Mouse (Mus musculus) hindbrain, embryonic 11.5 days (tissue): ENCODE data around the gene Nim1k. TPM values are rescaled to one million over a fixed set of nuclear protein-coding genes. Genes with fewer than 3 reads are reported as not detected.
A peak's percentile ranks its signal among the peaks of the same experiment; 100 is the strongest.

Source experiments
- ATAC-seq: fragments of 200-750 bp; cut with Nextera tagmentation; 2 replicates; pipeline ENCODE4 v1.8.0; 2017; ENCODE audit warnings: mild to moderate bottlenecking, moderate TSS enrichment, moderate library complexity; ENCODE audit not compliant: low FRiP score
- DNase-seq: peaks from one replicate; pipeline ENCODE4 v3.0.0-alpha.2; 2015; ENCODE audit warnings: low spot score
- H3K27ac ChIP-seq: fragments of 300-500 bp; sonication (generic); 2 replicates; pipeline ENCODE4 v1.5.1; 2014; ENCODE audit warnings: mild to moderate bottlenecking, low read depth, low read length
- H3K27me3 ChIP-seq: fragments of 300-500 bp; sonication (generic); 2 replicates; pipeline ENCODE4 v1.6.1; 2014; ENCODE audit warnings: mild to moderate bottlenecking, low read length, moderate library complexity, mixed read lengths; ENCODE audit not compliant: control insufficient read depth, insufficient read depth
- H3K36me3 ChIP-seq: fragments of 300-500 bp; sonication (generic); 2 replicates; pipeline ENCODE4 v1.6.1; 2014; ENCODE audit warnings: mild to moderate bottlenecking, low read length, moderate library complexity, mixed read lengths; ENCODE audit not compliant: control insufficient read depth, insufficient read depth
- H3K4me1 ChIP-seq: fragments of 300-500 bp; sonication (generic); replicated peaks from 2 replicates; pipeline ENCODE4 v1.6.1; 2014; ENCODE audit warnings: low read length, mixed read lengths; ENCODE audit not compliant: control insufficient read depth, insufficient read depth
- H3K4me2 ChIP-seq: fragments of 300-500 bp; sonication (generic); replicated peaks from 2 replicates; pipeline ENCODE4 v1.6.1; 2014; ENCODE audit warnings: mild to moderate bottlenecking, low read depth, low read length
- H3K4me3 ChIP-seq: fragments of 300-500 bp; sonication (generic); 2 replicates; pipeline ENCODE4 v1.5.1; 2014; ENCODE audit warnings: low read depth, low read length
- H3K9ac ChIP-seq: fragments of 300-500 bp; sonication (generic); 2 replicates; pipeline ENCODE4 v1.6.1; 2014; ENCODE audit warnings: low read depth, low read length
- H3K9me3 ChIP-seq: fragments of 300-500 bp; sonication (generic); 2 replicates; pipeline ENCODE4 v1.6.1; 2016; ENCODE audit warnings: low read length; ENCODE audit not compliant: control insufficient read depth
- WGBS: fragments of 180-500 bp; shearing (Covaris S2); extraction: QIAGEN DNeasy Blood & Tissue Kit; methylation state at CpG from one replicate; pipeline ENCODE4 v1.1.7; 2014; 5-methylcytosine and 5-hydroxymethylcytosine counted together
- polyA plus RNA-seq: library from polyadenylated mRNA; unstranded; fragments of >200 nt; fragmentation: Nextera tagmentation; extraction: Ambion mirVana; gene quantifications from 2 replicates; pipeline ENCODE4 v1.2.1, GENCODE M21; 2014

The Nim1k gene
- polyA plus RNA-seq, result 1.0 and 2.1 TPM in 2 replicates

DNA sequence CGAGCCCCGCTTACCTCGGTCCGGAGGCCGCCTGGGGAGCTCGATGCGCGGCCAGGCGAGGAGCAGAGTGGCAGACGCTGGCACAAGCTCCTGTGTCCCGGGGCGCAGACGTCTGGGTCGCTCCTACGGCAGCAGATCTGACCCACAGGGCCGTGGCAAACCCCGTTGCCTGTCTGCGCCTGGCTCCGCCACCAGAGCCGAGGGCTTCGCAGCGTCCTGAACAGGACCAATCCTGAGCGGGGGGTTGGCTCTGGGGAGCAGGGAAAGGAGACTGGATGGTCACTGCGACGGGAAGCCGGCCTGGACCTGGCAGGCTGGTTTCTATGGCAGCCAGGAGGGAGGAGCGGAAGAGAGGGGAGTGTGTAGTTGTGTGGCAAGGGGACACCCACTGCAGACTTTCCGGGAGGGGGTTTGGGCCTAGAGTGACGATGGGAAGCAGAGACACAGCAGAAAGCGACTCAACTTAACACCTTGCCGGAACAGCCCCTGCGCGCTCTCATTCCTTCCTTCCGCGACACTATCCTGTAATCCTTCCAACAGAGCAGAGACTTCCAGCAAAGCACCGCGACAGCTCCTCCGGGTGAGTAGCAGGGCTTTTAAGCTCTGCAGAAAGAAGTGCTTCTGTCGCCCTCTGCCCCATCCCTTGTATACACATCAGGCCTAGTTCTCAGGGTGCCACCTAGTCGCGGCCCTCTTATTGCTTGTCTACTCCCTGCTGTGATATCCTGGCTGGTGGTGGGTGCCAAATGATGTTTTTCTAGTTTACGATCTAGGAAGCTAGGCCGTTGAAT lies at the start of gene Nim1k:
Gene Nim1k (minus strand): TSS at position 202 of the 791 bp plus-strand sequence.
- DNase-seq (peak; percentile 81), ATAC-seq (peak; percentile 93)
- no peaks in the 10 kb centered on the region; the same call in 1 of the 2 replicates for H3K4me1 ChIP-seq
- H3K9ac ChIP-seq, result peak within 1 kb of the TSS; percentile 73
- no peaks in the 10 kb centered on the region for H3K27me3 ChIP-seq
- 2% methylated on average over 43 of the region's 43 CpGs for WGBS
- H3K36me3 ChIP-seq, result no peaks in the 10 kb centered on the region
- H3K27ac ChIP-seq, result 0 out of 2 replicates have a peak within 1 kb of the TSS, but pooled peaks have one; percentile 47
- no peaks in the 10 kb centered on the region for H3K9me3 ChIP-seq
- H3K4me3 ChIP-seq, result peak within 1 kb of the TSS; percentile 61
- peak within 1 kb of the TSS; percentile 95 for H3K4me2 ChIP-seq

DNA sequence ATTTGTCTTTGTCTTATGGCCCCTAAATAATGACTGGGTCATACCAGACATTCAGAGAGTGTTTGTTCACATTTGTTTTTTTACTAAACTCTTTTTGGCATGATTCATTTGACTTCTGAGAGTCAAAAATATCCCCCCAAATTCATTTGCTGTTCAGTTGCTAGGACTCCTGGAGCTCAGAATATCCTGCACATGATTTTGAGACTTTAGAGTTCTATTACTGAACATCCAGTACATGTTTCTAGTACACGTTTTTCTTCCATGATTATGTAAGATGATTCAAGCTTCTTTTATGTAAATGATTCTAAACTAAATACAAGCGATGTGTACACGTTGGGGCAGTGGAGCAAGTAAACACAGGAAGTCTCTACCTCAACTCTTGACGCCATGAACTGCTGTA lies 42.0 kb upstream of the Nim1k start:
- DNase-seq (no peak), ATAC-seq (no peak)
- Histone ChIP-seq H3K4me3 (no peak overlapping the region), H3K9ac (no peak overlapping the region), H3K4me1 (no peaks in the 10 kb centered on the region), H3K27ac (no peak overlapping the region), H3K4me2 (no peak overlapping the region), H3K36me3 (no peaks in the 10 kb centered on the region), H3K27me3 (no peaks in the 10 kb centered on the region), H3K9me3 (no peaks in the 10 kb centered on the region)
- 69% methylated on average over 4 of the region's 4 CpGs for WGBS

DNA sequence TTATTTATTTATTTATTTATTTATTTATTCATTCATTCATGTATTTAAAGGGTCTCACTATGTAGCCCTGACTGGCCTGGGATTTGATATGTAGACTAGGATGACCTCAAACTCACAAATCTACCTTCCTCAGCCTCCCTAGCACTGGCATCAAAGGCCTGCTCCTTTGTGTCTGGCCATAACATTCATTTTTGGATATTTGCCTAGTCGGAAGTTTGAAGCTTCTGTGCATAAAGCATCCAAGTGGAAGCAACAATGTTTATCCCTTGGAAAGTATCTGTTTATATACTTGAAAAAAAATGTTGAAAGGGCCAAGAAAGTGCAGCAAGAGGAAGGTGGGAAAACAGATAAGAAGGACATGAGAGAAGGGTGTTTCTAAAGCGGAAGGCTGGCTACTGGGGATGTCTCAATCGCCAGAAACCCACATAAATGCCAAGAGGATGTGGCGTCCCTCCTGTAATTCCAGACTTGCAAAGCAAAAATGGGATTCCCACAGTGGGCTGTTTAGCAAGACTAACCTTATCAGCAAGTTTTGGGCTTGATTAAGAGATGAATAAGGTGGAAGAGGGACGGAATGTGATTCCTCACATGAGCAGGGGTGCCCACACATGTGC lies 37.2 kb upstream of the Nim1k start:
- Histone ChIP-seq H3K9me3 (no peaks in the 10 kb centered on the region), H3K4me2 (no peak overlapping the region), H3K27me3 (no peaks in the 10 kb centered on the region), H3K27ac (no peak overlapping the region), H3K4me3 (no peak overlapping the region), H3K4me1 (peaks cover 3% of the 10 kb centered on the region; the same call in 1 of the 2 replicates), H3K36me3 (no peaks in the 10 kb centered on the region), H3K9ac (no peak overlapping the region)
- 88% methylated on average over 5 of the region's 5 CpGs for WGBS
- ATAC-seq (no peak), DNase-seq (no peak)

DNA sequence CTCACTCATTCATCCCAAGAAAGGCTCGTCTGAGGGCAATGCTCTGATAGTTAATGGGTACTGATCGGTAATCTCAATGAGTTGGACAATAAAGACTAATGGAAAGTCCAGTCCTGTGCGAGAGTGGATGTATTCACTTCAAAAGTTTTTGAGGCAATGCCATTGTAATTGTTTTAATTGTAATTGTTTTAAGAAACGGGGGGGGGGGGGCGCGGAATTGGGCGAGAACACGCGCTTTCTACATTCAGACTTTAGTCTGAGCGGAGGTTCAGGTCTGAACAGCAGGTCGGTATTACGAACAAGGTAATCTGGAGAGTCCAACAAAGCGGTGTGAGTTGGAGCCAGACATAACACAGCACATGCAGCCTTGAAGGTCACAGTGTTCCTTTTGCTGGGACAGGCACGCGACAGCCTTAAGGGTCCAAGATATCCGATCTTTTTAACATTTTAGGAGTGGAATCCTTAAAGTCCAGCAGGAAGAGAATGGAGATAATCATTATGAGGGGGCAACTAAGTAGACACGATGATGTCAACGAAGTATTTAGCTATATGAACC lies 36.0 kb upstream of the Nim1k start:
- 5% methylated on average over 18 of the region's 18 CpGs for WGBS
- Histone ChIP-seq H3K4me1 (peaks cover 3% of the 10 kb centered on the region; the same call in 1 of the 2 replicates), H3K9ac (peak overlapping the region; percentile 89), H3K4me3 (peak overlapping the region; percentile 84), H3K27me3 (no peaks in the 10 kb centered on the region), H3K27ac (peak overlapping the region; percentile 93), H3K9me3 (no peaks in the 10 kb centered on the region), H3K4me2 (peak overlapping the region; percentile 71), H3K36me3 (0 out of 2 replicates have a peak, but pooled peaks cover 3% of the 10 kb centered on the region)
- DNase-seq, result peak; percentile 38
- no peak for ATAC-seq

DNA sequence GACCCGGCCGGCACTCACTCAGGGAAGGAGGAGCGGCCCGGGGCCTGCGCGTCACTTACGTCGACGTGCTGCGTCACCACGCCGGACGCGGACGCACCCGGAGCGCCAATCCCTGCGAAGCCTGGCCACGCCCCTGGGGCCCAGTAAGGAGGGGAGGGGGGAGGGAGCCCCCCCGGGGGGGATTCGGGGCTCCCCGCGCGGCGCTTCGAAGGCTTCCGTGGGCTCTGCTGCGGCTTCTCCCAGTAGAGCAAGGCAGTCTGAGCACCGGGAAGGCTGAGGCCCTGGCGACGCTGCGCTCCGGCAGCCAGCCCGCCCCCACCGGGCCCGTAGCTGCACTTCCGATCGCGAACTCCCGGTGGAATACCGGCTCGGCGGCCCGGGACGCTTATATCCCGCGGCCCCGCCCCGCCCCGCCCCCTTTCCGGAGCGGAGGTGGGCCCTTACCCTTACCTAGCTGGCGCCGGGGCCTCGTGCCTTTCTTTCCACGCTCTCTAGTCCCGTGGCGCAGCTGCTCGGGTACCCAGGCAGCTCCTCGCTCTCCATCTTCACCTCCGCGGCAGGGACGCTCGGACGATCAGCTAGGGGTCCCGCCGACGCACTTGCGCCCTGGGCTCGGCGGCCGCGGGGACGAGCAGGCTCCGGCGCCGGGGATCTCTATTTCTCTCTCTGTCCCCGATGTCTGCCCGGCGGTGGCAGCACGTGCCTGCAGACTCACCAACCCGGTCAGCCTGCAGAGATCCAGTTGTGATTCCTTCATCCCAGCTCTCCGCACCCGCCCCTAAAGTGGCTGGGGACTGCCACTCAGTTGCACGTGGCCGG lies 35.3 kb upstream of the Nim1k start, which contains the start of gene Zfp131:
Gene Zfp131 (minus strand): TSS at position 129 of the 819 bp plus-strand sequence.
- Histone ChIP-seq H3K36me3 (0 out of 2 replicates have a peak, but pooled peaks cover 3% of the 10 kb centered on the region), H3K9me3 (no peaks in the 10 kb centered on the region), H3K9ac (peak within 1 kb of the TSS; percentile 89), H3K27me3 (no peaks in the 10 kb centered on the region), H3K4me3 (peak within 1 kb of the TSS; percentile 84), H3K27ac (peak within 1 kb of the TSS; percentile 93), H3K4me2 (peak within 1 kb of the TSS; percentile 71), H3K4me1 (peaks cover 3% of the 10 kb centered on the region; the same call in 1 of the 2 replicates)
- under 1% methylated on average over 56 of the region's 86 CpGs for WGBS
- ATAC-seq, result peak; percentile 98
- DNase-seq, result peak; percentile 97

DNA sequence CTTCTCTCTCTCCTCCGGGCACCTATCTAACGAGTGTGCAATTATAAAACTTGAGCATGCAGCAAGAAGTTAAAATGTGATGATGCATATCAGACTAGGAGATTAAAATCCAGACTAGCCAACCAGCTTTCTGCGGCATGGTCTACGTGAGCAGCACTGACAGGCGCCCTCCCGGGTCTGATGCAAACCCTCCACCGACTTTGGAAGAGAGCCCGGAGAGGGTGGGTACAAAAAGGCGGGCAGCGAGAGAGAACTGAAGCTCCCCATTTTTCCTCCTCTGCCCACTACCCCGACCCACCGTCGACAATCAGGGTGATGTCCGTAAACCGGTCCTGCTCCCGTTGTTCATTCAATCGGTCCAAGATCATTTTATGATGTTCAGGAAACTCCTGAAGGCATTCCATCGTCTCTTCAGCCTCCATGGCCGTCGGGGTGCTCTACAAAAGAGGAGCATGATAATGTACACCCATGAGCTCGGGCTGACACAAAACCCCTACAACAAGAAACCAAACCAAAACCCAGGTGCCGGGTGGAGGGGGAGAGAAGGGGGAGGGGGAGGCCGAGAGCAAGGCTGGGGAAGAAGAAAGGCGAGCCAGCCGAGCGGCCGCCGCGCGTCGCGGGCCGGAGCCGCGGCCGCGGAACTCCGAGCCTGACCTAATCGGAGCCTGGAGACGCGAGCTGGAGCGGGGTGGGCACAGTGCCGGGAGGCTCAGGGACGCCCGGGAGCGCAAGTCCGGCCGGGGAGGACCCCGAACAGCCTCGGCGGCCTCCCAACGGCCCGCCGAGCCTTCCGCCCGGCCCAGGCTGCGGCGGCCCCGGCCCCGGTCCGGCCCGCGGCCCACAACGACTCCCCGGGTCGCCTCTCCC lies 34.4 kb upstream of the Nim1k start:
- Histone ChIP-seq H3K4me3 (peak overlapping the region; percentile 84), H3K27me3 (no peaks in the 10 kb centered on the region), H3K27ac (peak overlapping the region; percentile 93), H3K9ac (peak overlapping the region; percentile 89), H3K9me3 (no peaks in the 10 kb centered on the region), H3K4me1 (peaks cover 3% of the 10 kb centered on the region; the same call in 1 of the 2 replicates), H3K36me3 (0 out of 2 replicates have a peak, but pooled peaks cover 3% of the 10 kb centered on the region), H3K4me2 (peak overlapping the region; percentile 45)
- DNase-seq (peak; percentile 71), ATAC-seq (peak; percentile 80)
- 1% methylated on average over 61 of the region's 66 CpGs for WGBS

DNA sequence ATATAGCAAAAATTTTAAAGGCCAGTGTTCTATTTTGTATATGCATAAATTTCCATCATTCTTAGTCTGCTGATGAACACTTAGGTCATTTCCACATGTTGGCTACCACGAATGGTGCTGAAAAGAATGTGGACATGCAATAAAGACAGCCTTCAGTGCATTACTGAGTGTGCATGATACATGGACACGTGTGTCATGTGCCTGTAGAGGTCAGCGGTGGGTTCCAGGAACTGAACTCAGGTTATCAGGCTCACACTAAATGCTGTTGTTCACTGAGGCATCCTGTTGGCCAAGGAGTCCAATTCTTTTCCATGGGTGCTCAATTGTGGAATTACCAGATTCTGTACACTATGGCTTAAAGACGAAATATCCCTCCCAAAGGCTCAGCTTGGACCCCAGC lies 27.9 kb upstream of the Nim1k start:
- H3K27me3 ChIP-seq, result no peaks in the 10 kb centered on the region
- no peak for DNase-seq

More for the DNA sequence above, 27.9 kb upstream of the Nim1k start:
- Histone ChIP-seq H3K9me3 (no peaks in the 10 kb centered on the region), H3K4me1 (no peaks in the 10 kb centered on the region), H3K4me2 (no peak overlapping the region), H3K27ac (no peak overlapping the region), H3K9ac (no peak overlapping the region), H3K36me3 (0 out of 2 replicates have a peak, but pooled peaks cover 10% of the 10 kb centered on the region), H3K4me3 (no peak overlapping the region)
- no peak for ATAC-seq
- WGBS, result 85% methylated on average over 4 of the region's 4 CpGs
